Mouse (Mus musculus) MEL (cell line): ENCODE data around the gene Per2.

Experiments
- CHD2 ChIP-seq: IDR thresholded peaks from 2 replicates; pipeline ENCODE4 v1.6.1; 2011; ENCODE audit warnings: low read length, improper control_type of control experiment
- CTCF ChIP-seq, 3 experiments: IDR thresholded peaks in 2 of 3; conservative IDR thresholded peaks in 1 of 3; 2 replicates each; pipeline ENCODE4 v1.5.1; 2011 to 2012; ENCODE audit warnings: low read length in 3 of 3, low read depth in 2 of 3, mild to moderate bottlenecking in 2 of 3, improper control_type of control experiment in 1 of 3, inconsistent platforms in 1 of 3, mixed read lengths in 1 of 3, moderate library complexity in 1 of 3; ENCODE audit not compliant: control insufficient read depth in 1 of 3, insufficient read depth in 1 of 3, poor library complexity in 1 of 3, severe bottlenecking in 1 of 3
- ELF1 ChIP-seq: IDR thresholded peaks from 2 replicates; pipeline ENCODE4 v1.6.1; 2014; ENCODE audit warnings: low read depth, mild to moderate bottlenecking, inconsistent platforms, low read length, improper control_type of control experiment, moderate library complexity
- EP300 ChIP-seq, 2 experiments: IDR thresholded peaks; 2 replicates each; pipeline ENCODE4 v1.6.1; 2011; ENCODE audit warnings: improper control_type of control experiment in 2 of 2, low read length in 2 of 2, low read depth in 1 of 2, mild to moderate bottlenecking in 1 of 2
- GATA1 ChIP-seq: IDR thresholded peaks from 2 replicates; pipeline ENCODE4 v1.6.1; 2011; ENCODE audit warnings: low read depth, low read length, improper control_type of control experiment
- KAT2A ChIP-seq: conservative IDR thresholded peaks from 2 replicates; pipeline ENCODE4 v1.6.1; 2012; ENCODE audit warnings: low read depth, low read length, improper control_type of control experiment, inconsistent platforms
- MAFK ChIP-seq: IDR thresholded peaks from 2 replicates; pipeline ENCODE4 v1.6.1; 2011; ENCODE audit warnings: low read depth, mild to moderate bottlenecking, low read length, improper control_type of control experiment, borderline replicate concordance
- NRF1 ChIP-seq: IDR thresholded peaks from 2 replicates; pipeline ENCODE4 v1.6.1; 2014; ENCODE audit warnings: low read depth, mild to moderate bottlenecking, inconsistent platforms, low read length, improper control_type of control experiment, moderate library complexity; ENCODE audit not compliant: poor library complexity, insufficient read depth, severe bottlenecking
- POLR2A ChIP-seq, 2 experiments: IDR thresholded peaks; 2 replicates each; pipeline ENCODE4 v1.6.1; 2011 to 2012; ENCODE audit warnings: low read length in 2 of 2, mild to moderate bottlenecking in 2 of 2, control low read depth in 1 of 2, improper control_type of control experiment in 1 of 2, low read depth in 1 of 2, moderate library complexity in 1 of 2; ENCODE audit not compliant: control insufficient read depth in 1 of 2, insufficient read depth in 1 of 2, poor library complexity in 1 of 2
- SMC3 ChIP-seq: IDR thresholded peaks from 2 replicates; pipeline ENCODE4 v1.6.1; 2011; ENCODE audit warnings: low read depth, low read length, improper control_type of control experiment
- TCF12 ChIP-seq: IDR thresholded peaks from 2 replicates; pipeline ENCODE4 v1.6.1; 2014; ENCODE audit warnings: low read depth, mild to moderate bottlenecking, inconsistent platforms, low read length, improper control_type of control experiment, moderate library complexity
- USF1 ChIP-seq: IDR thresholded peaks from 2 replicates; pipeline ENCODE4 v1.6.1; 2014; ENCODE audit warnings: low read depth, mild to moderate bottlenecking, inconsistent platforms, low read length, improper control_type of control experiment, moderate library complexity
- USF2 ChIP-seq, 2 experiments: IDR thresholded peaks; 2 replicates each; pipeline ENCODE4 v1.6.1; 2011 to 2012; ENCODE audit warnings: improper control_type of control experiment in 2 of 2, low read length in 2 of 2, borderline replicate concordance in 1 of 2, inconsistent platforms in 1 of 2, low read depth in 1 of 2, mild to moderate bottlenecking in 1 of 2; ENCODE audit not compliant: insufficient read depth in 1 of 2

- TF ChIP-seq CTCF (IDR thresholded peaks at IDR 0.05 in 2 of 3, conservative IDR thresholded peaks at IDR 0.05 in 1 of 3; ENCODE audit: control insufficient read depth in 1 of 3, insufficient read depth in 1 of 3, low read depth in 2 of 3, low read length in 3 of 3, poor library complexity in 1 of 3, severe bottlenecking in 1 of 3) (no peak), EP300 (IDR thresholded peaks at IDR 0.05; ENCODE audit: low read depth in 1 of 2, low read length in 2 of 2) (no peak), GATA1 (no peak), POLR2A (IDR thresholded peaks at IDR 0.05; ENCODE audit: control insufficient read depth in 1 of 2, insufficient read depth in 1 of 2, low read depth in 1 of 2, low read length in 2 of 2, poor library complexity in 1 of 2) (no peak), USF1 (no peak), SMC3 (no peak), ELF1 (no peak), NRF1 (no peak), USF2 (IDR thresholded peaks at IDR 0.05; ENCODE audit: borderline replicate concordance in 1 of 2, insufficient read depth in 1 of 2, low read depth in 1 of 2, low read length in 2 of 2) (no peak), KAT2A (no peak), CHD2 (no peak), TCF12 (no peak), MAFK (no peak)
Observed at GRCm38 (mm10) chr1:91444841-91445830, 14.0 kb downstream of the Per2 start.
